Mouse (Mus musculus): ENCODE data around the gene Rpl15. TPM values are rescaled to one million over a fixed set of nuclear protein-coding genes. Genes with fewer than 3 reads are reported as not detected.
"Not testable (repeated sequence)": the region's sequence is repeated elsewhere in the genome, so short reads cannot be mapped to it uniquely, and the experiment has no call there.

The Rpl15 gene
- polyA plus RNA-seq, 1 experiment from 2014 or later = 396 TPM

GRCm38 (mm10) chr14:18287391-18287790 lies 16.2 kb upstream of the Rpl15 start:
- Histone ChIP-seq H3K4me1 (peaks cover 3% of the 10 kb centered on the region; the same call in 1 of the 2 replicates), H3K4me2 (no peak overlapping the region), H3K27me3 (replicated peaks) (no peaks in the 10 kb centered on the region), H3K27ac (no peak overlapping the region), H3K4me3 (no peak overlapping the region), H3K9me3 (replicated peaks) (no peaks in the 10 kb centered on the region), H3K36me3 (peaks cover 9% of the 10 kb centered on the region; the same call in 1 of the 2 replicates), H3K9ac (no peak overlapping the region)
- no peak for ATAC-seq
- WGBS (ENCODE audit: insufficient replicate concordance) = 68% methylated on average over 2 of the region's 2 CpGs

GRCm38 (mm10) chr14:18286441-18286840 lies 15.2 kb upstream of the Rpl15 start:
- H3K9me3 ChIP-seq (replicated peaks) = no peaks in the 10 kb centered on the region
- no peak for ATAC-seq
- no peak overlapping the region for H3K4me2 ChIP-seq
- WGBS (ENCODE audit: insufficient replicate concordance) = 73% methylated on average over 2 of the region's 2 CpGs
- no peak overlapping the region for H3K4me3 ChIP-seq
- no peak overlapping the region for H3K27ac ChIP-seq
- no peak overlapping the region for H3K9ac ChIP-seq
- H3K4me1 ChIP-seq = peaks cover 3% of the 10 kb centered on the region; the same call in 1 of the 2 replicates
- peaks cover 16% of the 10 kb centered on the region for H3K36me3 ChIP-seq
- H3K27me3 ChIP-seq (replicated peaks) = no peaks in the 10 kb centered on the region

DNA sequence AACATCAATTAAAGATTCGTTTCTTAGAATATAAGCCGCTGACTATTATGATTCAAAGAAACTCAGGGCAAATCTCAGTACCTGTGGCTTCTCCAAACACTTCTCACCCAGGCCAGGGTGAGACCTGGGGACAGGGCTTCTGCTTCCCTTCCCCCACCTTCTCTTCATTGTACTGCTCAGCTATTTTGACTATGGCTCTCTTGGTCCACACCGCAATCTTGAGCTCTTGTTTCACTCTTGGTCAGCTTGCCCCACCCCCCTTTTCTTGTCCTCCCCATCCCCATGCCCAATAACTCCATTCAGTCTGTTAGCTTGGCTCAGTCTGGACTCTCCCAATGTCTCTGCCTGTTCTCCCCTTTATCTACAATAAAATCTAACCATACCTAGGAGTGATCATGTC lies 14.3 kb upstream of the Rpl15 start:
- 88% methylated on average over 3 of the region's 3 CpGs for WGBS (ENCODE audit: insufficient replicate concordance)
- Histone ChIP-seq H3K4me2 (no peak overlapping the region), H3K27ac (no peak overlapping the region), H3K4me1 (peaks cover 3% of the 10 kb centered on the region; the same call in 1 of the 2 replicates), H3K36me3 (peaks cover 20% of the 10 kb centered on the region), H3K27me3 (replicated peaks) (no peaks in the 10 kb centered on the region), H3K9ac (no peak overlapping the region), H3K4me3 (no peak overlapping the region), H3K9me3 (replicated peaks) (no peaks in the 10 kb centered on the region)
- ATAC-seq = no peak

- no peaks in the 10 kb centered on the region for H3K9me3 ChIP-seq (replicated peaks)
- H3K4me1 ChIP-seq = peaks cover 3% of the 10 kb centered on the region; the same call in 1 of the 2 replicates
- H3K27ac ChIP-seq = no peak overlapping the region
- ATAC-seq = no peak
- H3K9ac ChIP-seq = no peak overlapping the region
- H3K4me3 ChIP-seq = no peak overlapping the region
- 78% methylated on average over 2 of the region's 2 CpGs for WGBS (ENCODE audit: insufficient replicate concordance)
- no peak overlapping the region for H3K4me2 ChIP-seq
- peaks cover 28% of the 10 kb centered on the region for H3K36me3 ChIP-seq
- no peaks in the 10 kb centered on the region for H3K27me3 ChIP-seq (replicated peaks)
These were observed 13.4 kb upstream of the Rpl15 start for GRCm38 (mm10) chr14:18284581-18284980.

DNA sequence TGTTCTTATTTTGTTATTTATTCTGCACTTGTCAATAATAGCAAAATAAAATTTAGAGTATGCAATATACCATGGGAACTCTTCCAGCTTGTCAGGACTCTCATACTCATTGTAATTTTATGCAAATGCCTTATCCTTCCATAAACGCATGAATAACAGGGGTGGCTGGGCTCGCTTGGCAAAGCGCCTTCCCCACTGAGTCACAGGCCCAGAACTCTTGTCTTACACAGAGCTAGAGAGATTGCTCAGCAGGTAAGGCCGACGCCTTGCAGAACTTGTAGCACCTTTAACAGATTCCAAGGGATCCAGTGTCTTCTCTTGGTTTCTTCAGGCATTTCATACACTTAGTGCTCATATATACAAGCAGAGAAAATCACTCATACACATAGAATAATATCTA lies 9.2 kb upstream of the Rpl15 start:
- no peak for ATAC-seq
- H3K9me3 ChIP-seq (replicated peaks) = no peaks in the 10 kb centered on the region
- H3K4me2 ChIP-seq = no peak overlapping the region
- no peak overlapping the region for H3K9ac ChIP-seq
- WGBS (ENCODE audit: insufficient replicate concordance) = 86% methylated on average over 5 of the region's 5 CpGs
- H3K4me3 ChIP-seq = no peak overlapping the region
- H3K4me1 ChIP-seq = peaks cover 3% of the 10 kb centered on the region; the same call in 1 of the 2 replicates
- peaks cover 57% of the 10 kb centered on the region for H3K36me3 ChIP-seq
- H3K27me3 ChIP-seq (replicated peaks) = no peaks in the 10 kb centered on the region
- H3K27ac ChIP-seq = no peak overlapping the region

DNA sequence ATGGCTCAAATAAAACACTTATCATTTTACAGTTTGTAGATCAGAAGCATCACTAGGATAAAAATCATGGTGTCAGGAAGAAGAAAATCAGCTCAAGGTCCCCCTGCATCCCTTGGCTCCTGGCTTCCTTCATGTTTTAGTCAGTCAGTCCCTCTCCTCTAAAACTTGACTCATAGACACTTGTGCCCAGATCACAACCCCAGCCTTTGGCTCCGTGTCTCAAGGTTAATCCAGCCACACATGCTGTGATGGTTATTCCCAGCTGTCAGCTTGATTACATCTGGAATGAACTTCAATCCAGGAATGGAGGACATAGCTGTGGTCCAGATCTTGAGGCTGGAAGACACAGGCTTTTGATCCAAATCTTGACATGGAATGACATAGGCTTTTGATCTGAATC lies 3.3 kb upstream of the Rpl15 start:
- no peak for ATAC-seq
- peaks cover 12% of the 10 kb centered on the region for H3K4me1 ChIP-seq
- H3K4me2 ChIP-seq = no peak overlapping the region
- H3K9me3 ChIP-seq (replicated peaks) = no peaks in the 10 kb centered on the region
- WGBS (ENCODE audit: insufficient replicate concordance) = 80% methylated on average over 1 of the region's 1 CpGs
- no peak overlapping the region for H3K27ac ChIP-seq
- no peak overlapping the region for H3K4me3 ChIP-seq
- peaks cover 33% of the 10 kb centered on the region for H3K36me3 ChIP-seq
- H3K9ac ChIP-seq = no peak overlapping the region
- no peaks in the 10 kb centered on the region for H3K27me3 ChIP-seq (replicated peaks)

- H3K27me3 ChIP-seq (replicated peaks) = no peaks in the 10 kb centered on the region
- ATAC-seq = no peak
- H3K4me3 ChIP-seq = peak overlapping the region; percentile 90
- H3K4me1 ChIP-seq = peaks cover 20% of the 10 kb centered on the region
- peak overlapping the region; percentile 87 for H3K27ac ChIP-seq
- no peaks in the 10 kb centered on the region for H3K9me3 ChIP-seq (replicated peaks)
- H3K36me3 ChIP-seq = peaks cover 33% of the 10 kb centered on the region
- peak overlapping the region; percentile 77 for H3K4me2 ChIP-seq
- peak overlapping the region; percentile 79 for H3K9ac ChIP-seq
- 9% methylated on average over 7 of the region's 7 CpGs for WGBS (ENCODE audit: insufficient replicate concordance)
These were observed 475 bp upstream of the Rpl15 start for GRCm38 (mm10) chr14:18271666-18272065.

GRCm38 (mm10) chr14:18269947-18270528 lies 1.2 kb downstream of the Rpl15 start:
- ATAC-seq = not testable (repeated sequence)

DNA sequence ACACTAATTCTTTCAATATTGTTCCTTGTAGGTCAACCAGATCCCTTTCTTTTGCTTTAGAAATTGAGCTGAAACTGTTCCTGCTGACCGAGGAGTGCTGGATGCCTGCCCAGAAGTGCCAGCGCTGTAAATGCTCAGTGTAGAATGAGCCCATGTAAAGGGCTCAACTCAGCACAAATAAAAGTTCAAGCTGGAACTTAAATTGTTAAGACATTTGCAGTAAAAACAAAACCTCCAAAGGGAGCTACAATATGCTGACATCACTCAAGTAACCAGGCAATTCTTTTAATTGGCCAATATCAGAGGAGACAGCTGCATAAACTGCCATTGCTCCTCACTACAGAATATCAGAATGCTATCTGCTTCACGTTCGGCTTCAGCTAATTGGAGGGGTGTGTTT lies 7.8 kb downstream of the Rpl15 start:
- no peak overlapping the region for H3K4me3 ChIP-seq
- WGBS (ENCODE audit: insufficient replicate concordance) = 60% methylated on average over 4 of the region's 4 CpGs
- H3K27ac ChIP-seq = no peak overlapping the region
- no peak overlapping the region for H3K9ac ChIP-seq
- H3K27me3 ChIP-seq (replicated peaks) = no peaks in the 10 kb centered on the region
- peaks cover under 1% of the 10 kb centered on the region; the same call in 1 of the 2 replicates for H3K4me1 ChIP-seq
- peaks cover 24% of the 10 kb centered on the region for H3K36me3 ChIP-seq
- ATAC-seq = no peak
- no peak overlapping the region for H3K4me2 ChIP-seq
- no peaks in the 10 kb centered on the region for H3K9me3 ChIP-seq (replicated peaks)

More at GRCm38 (mm10) chr14:18269947-18270528, 1.2 kb downstream of the Rpl15 start:
- not testable (repeated sequence) for H3K27me3 ChIP-seq (replicated peaks); H3K9me3 ChIP-seq (replicated peaks)
- Histone ChIP-seq H3K4me3 (peak overlapping the region; percentile 90), H3K36me3 (peaks cover 38% of the 10 kb centered on the region), H3K9ac (peak overlapping the region; percentile 97), H3K4me1 (peaks cover 20% of the 10 kb centered on the region), H3K27ac (peak overlapping the region; percentile 85), H3K4me2 (peak overlapping the region; percentile 77)
- WGBS (ENCODE audit: insufficient replicate concordance) = under 1% methylated on average over 24 of the region's 24 CpGs

- Histone ChIP-seq H3K4me3 (no peak overlapping the region), H3K36me3 (peaks cover 4% of the 10 kb centered on the region)
- WGBS (ENCODE audit: insufficient replicate concordance) = 74% methylated on average over 3 of the region's 3 CpGs
These were observed 10.0 kb downstream of the Rpl15 start for GRCm38 (mm10) chr14:18261203-18261602.

DNA sequence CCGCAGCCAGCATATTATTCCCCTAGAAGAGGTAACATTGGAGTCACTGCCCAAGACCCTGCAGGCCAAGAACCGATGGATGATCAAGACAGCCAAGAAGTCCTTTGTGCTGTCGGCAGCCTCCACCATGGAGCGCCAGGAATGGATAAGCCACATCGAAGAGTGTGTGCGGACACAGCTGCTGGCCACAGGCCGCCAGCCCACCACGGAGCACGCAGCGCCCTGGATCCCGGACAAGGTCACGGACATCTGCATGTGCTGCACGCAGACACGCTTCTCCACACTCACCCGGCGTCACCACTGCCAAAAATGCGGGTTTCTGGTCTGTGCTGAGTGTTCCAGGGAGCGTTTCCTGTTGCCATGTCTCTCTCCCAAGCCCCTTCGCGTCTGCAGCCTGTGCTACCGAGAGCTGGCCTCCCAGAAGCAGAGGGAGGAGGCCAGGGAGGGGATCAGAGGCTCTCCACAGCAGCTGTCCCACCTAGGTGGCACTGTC lies 28.5 kb downstream of the Rpl15 start:
- H3K27ac ChIP-seq = no peak overlapping the region
- no peaks in the 10 kb centered on the region for H3K27me3 ChIP-seq (replicated peaks)
- H3K4me2 ChIP-seq = no peak overlapping the region
- no peaks in the 10 kb centered on the region for H3K36me3 ChIP-seq
- H3K9ac ChIP-seq = no peak overlapping the region
- no peak for ATAC-seq
- H3K4me1 ChIP-seq = peaks cover 22% of the 10 kb centered on the region
- no peak overlapping the region for H3K4me3 ChIP-seq
- 70% methylated on average over 21 of the region's 21 CpGs for WGBS (ENCODE audit: insufficient replicate concordance)
- H3K9me3 ChIP-seq (replicated peaks) = no peaks in the 10 kb centered on the region

More at GRCm38 (mm10) chr14:18261203-18261602, 10.0 kb downstream of the Rpl15 start:
- no peaks in the 10 kb centered on the region for H3K27me3 ChIP-seq (replicated peaks)
- no peaks in the 10 kb centered on the region for H3K9me3 ChIP-seq (replicated peaks)
- ATAC-seq = no peak
- H3K27ac ChIP-seq = no peak overlapping the region
- H3K9ac ChIP-seq = no peak overlapping the region
- no peak overlapping the region for H3K4me2 ChIP-seq
- no peaks in the 10 kb centered on the region for H3K4me1 ChIP-seq

DNA sequence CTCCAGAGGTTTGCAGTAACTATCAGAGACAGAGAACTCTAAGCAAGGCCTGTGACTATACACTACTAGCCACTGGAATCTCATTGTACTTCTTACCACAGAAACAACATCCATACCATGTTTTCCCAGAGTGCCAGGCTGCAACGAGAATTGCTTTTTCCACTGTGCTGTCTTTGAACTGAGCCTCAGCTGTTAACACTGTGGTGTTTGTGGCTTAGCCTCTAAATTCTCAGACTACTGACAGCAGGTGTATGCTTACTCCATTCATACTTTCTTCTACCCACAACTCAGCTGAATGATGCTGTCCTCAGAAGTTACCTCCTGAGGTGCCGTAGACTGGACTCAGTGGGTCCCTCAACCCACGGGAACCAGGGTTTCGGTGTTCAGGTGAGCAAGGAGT lies 29.4 kb downstream of the Rpl15 start:
- no peak overlapping the region for H3K4me3 ChIP-seq
- no peak overlapping the region for H3K9ac ChIP-seq
- H3K27ac ChIP-seq = no peak overlapping the region
- H3K27me3 ChIP-seq (replicated peaks) = no peaks in the 10 kb centered on the region
- peaks cover 26% of the 10 kb centered on the region for H3K4me1 ChIP-seq
- 77% methylated on average over 4 of the region's 4 CpGs for WGBS (ENCODE audit: insufficient replicate concordance)
- no peaks in the 10 kb centered on the region for H3K36me3 ChIP-seq
- no peak for ATAC-seq
- H3K9me3 ChIP-seq (replicated peaks) = no peaks in the 10 kb centered on the region
- no peak overlapping the region for H3K4me2 ChIP-seq
